Mouse (Mus musculus) retina, postnatal 7 days (tissue): ENCODE data around the gene Arpc3.

Experiments
- DNase-seq: peaks from one replicate; pipeline ENCODE4 v3.0.0-alpha.2; 2012; ENCODE audit warnings: low read depth, low spot score

Arpc3 gene

GRCm38 (mm10) chr5:122391786-122392180, at the start of gene Arpc3:
Gene Arpc3 (plus strand): TSS chr5:122391878.
- peak; percentile 84 for DNase-seq

DNA sequence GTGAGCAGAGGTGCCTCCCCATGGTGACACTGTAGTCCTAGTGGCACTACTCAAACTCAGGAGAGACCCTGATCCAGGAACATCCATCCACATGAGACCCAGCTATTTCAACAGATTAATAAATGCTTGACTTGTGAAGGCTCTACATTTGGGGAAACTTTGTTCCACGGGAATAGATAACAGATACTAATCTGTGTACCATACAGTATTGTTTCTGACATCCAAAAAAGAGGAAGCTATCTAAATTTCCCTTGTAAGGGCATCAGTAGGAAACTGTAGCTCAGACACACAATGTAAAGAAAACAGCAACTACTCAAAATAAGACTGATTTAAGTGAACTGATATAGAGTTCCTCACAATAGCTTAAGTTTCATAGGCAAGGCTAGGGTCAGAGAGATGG, 48.8 kb upstream of the Arpc3 start:
- no peak for DNase-seq

DNA sequence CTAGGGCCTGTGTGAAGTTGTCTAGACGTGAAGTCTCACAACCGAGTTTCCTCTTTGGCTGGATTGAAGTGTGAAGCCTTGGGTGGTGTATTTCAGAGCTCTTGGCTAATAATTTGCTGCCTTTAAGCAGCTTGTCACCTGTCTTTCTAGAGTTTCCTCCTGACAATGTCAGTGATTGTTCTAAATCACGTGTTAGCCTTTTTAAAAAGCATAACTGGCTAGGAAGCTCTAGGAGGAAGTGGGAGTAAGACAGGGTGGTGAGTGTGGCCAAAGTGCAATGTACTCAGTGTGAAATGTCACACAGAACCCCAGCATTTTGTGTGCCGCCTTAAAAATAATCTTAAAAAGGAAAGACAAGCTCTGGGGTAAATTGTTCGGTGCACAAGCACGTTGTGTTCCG, 47.9 kb upstream of the Arpc3 start:
- no peak for DNase-seq

GRCm38 (mm10) chr5:122344260-122344659, 47.4 kb upstream of the Arpc3 start:
- DNase-seq = peak; percentile 73

DNA sequence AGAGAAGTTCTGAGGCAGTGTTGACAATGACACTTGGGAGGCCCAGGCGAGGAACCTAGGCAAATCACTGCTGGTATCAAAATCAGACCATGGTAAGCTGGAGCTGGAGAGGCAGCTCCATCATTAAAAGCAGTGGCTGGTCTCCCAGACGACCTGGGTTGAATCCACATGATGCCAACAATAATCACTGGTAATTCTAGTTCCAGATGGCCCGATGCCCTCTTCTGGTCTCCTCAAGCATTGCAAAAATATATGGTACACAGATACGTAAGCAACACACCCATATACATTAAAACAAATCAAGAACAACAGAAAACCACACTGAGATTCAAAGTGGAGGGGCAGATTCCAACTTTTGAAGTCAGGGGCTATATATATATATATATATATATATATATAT, 45.9 kb upstream of the Arpc3 start:
- no peak for DNase-seq

DNA sequence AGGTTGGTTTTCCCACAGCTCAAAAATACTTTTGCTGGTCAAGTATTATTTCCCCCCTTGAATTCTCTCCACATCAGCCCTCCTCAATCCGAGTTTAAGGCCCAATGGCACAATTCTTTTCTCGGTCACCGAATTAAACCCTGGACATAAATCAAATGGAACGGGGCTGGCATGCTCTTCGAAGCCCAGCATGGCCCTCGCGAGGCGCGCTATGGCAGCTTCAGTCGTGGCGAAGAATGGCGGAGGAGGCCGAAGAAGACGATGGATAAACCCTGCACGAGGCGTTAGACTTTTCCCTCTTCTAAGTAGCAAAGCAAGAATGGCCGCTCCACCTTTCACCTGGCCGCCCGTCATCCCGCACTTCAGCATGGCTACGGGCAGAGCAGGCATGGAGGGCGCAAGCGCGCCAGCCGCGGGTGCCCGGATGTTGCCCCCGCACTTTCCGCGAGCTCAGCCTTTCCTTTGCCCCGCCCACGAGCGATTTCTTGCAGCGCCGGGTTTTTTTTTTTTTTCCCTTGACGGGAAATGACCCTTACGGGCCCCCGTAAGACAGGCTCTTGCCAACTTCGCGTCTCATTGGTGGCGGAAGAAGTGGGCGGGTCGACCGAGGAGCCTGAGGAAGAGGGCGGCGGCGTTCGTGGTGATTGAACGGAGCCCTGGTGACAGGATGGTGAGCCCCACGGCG, 37.7 kb upstream of the Arpc3 start, which contains the start of the genes Rad9b and Vps29:
Gene Rad9b, minus strand, starts transcription at position 427 of the 685 bp plus-strand sequence.
Gene Vps29, plus strand, starts transcription at position 563 of the 685 bp plus-strand sequence.
- DNase-seq = peak; percentile 100

- no peak for DNase-seq
These were observed 37.1 kb upstream of the Arpc3 start for GRCm38 (mm10) chr5:122354492-122355067.

DNA sequence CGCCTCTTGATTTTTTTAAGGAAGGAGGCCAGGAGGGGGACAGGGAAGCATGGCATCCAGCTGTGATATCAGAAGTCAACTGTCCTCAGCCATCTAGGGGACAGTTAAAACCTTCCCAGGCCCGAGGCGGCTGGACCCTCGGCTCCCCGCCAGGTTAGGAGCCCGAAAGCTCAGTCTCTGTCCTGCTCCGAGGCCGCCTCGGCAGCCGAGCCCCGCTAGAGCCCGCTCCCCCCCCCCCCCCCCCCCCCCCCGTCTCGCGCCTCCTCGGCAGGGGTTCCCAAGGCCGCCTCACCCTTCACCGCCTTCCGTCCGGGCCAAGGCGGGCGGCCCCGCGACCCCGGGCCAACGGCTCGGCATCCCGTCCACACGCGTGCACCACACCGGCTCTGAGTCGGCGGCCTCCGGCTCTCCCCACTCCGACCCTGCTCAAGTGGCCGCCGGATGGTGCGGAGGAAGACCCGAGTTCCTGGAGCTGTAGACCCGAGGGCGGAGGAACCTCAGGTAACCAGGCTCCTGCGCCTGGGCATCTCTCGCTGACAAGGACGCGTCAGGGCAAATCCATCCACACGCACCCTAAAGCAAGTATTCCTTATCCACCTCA, 20.0 kb upstream of the Arpc3 start, which contains the start of gene Gpn3:
Gene Gpn3, plus strand, starts transcription at position 286 of the 601 bp plus-strand sequence.
- DNase-seq = no peak

DNA sequence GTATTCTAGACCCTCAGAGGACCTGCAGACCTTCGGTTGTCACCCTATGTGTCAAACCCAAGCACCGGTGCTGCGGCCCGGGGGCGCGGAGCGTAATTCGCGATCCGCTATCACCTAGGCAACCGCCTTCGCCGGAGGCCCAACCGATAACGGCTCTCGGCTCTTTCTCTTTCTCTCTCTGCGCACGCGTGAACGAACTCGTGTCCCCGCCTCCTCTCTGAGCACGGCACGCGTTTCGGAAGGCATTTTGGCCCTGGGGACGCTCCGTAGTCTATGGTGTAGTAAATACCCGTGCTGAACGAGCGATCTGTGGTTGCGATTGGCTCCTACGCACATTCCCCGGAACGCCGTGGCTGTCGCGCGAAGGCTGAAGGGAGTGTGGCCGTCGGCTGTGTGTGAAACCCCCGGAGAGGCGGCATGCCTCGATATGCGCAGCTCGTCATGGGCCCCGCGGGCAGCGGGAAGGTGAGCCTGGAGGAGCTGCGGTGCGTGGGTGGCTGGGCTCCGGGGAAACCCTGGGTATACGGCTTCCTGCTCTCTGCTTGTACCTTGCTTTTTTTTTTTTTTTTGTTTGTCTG, 19.4 kb upstream of the Arpc3 start, which contains the start of gene Fam216a:
Gene Fam216a, minus strand, starts transcription at position 173 of the 578 bp plus-strand sequence.
- peak; percentile 100 for DNase-seq

- no peak for DNase-seq
These were observed 18.8 kb upstream of the Arpc3 start for GRCm38 (mm10) chr5:122372878-122373277.

DNA sequence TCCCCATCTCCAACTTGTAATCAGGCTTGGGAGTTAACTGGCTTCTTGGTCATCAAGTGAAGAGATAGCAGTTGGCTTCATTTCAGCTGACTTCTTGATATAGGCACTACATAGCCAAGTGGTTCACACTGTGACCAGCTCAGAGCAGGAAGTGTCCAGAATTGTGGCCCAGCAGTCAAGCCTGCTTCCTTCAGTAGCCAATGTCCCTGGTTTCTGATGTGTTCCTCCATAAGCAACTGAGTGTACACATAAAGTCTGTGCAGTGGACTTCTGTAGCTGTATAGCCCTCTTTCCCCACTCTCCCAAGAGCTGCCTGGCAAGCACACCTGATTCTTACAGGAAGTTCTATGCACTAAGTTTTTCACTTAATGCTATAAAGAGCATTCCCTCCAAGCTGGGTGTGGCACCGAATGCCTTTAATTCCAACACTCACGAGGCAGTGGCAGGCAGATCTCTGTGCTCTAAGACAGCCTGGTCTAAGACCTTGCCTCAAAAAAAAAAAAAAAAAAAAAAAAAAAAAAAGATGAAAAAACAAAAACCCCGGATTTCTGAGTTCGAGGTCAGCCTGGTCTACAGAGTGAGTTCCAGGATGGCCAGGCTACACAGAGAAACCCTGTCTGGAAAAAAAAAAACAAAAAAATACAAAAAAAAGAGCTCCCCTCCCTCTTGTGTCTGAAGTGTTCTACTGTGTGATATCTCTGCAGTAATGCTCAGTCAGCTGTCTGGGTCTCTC, 14.4 kb upstream of the Arpc3 start:
- no peak for DNase-seq

DNA sequence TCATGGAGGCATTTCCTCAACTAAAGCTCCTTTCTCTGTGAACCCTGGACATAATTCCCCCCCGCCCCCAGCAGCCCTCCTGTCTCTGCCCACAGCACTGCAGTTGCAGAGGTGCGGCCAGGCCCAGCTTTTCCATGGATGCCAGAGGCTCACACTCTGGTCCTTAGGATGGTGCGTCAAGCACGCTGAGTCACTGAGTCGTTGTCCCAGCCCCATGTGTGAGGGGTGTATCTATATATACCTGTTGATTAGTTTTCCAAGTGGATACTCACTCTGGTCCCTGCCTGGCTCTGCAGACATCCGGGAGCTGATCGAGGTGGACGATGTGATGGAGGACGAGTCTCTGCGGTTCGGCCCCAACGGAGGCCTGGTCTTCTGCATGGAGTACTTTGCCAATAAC, 13.5 kb upstream of the Arpc3 start:
- DNase-seq = no peak

DNA sequence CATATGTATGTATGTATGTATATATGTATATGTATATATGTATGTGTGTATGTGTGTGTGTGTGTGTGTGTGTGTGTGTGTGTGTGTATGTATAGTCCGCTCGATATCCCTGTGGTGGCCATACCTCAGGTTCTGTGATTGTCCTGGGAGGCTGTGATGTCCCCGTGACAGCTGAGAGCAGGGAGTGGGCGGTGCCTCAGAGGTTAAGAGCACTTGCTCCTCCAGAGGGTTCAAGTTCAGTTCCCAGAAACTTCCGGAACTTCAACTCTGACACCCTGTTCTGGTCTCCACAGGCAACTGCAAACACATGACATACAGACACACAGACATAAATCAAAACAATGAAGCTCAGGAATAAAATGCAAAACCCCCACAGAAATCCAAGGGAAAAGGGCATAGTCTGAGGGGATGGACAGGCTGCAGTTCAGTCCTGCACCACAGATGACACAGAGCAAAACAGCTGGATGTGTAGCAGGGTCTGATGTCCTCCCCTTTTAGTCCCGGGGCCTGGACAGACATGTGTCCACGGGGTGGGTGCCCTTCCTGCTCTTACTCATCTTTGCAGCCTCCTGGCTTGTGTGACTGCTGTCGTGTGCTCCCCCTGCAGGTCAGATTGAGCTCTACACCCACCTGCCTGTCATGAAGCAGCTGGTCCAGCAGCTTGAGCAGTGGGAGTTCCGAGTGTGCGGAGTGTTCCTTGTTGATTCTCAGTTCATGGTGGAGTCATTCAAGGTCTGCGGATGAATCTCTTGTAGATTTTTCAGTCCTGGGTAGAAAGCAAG, 12.1 kb upstream of the Arpc3 start:
- DNase-seq = peak; percentile 76

GRCm38 (mm10) chr5:122390006-122390405, 1.7 kb upstream of the Arpc3 start:
- DNase-seq = no peak

DNA sequence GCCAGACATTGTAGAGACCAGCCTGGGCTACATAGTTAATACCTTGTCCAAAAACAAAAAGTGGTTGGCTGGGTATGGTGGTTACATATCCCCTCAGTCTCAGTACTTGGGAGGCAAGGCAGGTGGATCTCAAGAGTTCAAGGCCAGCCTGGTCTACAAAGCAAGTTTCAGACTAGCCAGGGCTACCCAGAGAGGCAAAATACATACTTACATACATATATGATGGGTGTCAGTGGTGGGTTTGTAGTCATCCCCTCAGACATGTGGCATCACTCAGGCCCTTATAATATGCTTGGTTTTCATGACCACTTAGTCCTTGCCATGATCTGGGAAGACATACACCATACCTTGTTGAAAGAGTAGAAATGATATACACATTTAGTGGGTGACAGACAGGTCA, 1.0 kb upstream of the Arpc3 start:
- DNase-seq = no peak

DNA sequence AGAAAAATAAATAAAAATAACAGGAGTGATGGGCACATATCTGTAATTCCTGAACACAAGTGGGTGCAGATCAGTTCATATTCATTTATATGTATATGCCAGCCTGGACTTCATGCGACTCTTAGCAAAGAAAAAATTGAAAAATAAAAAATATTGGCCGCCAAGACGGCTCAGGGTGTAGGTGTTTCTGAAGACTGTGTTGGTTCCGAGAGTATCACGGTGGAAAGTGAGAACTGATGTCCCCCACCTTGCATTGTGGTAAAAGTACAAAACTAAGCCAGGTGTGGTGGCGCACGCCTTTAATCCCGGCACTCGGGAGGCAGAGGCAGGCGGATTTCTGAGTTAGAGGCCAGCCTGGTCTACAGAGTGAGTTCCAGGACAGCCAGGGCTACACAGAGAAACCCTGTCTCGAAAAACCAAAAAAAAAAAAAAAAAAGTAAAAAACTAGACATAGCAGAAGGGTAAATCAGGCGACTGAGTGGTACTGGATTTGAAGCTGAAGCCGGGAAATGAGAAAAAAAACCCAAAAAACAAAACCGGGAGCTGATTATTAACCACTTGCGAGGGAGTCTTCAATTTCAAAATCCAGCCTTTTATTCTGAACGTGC, 396 bp upstream of the Arpc3 start:
- no peak for DNase-seq

DNA sequence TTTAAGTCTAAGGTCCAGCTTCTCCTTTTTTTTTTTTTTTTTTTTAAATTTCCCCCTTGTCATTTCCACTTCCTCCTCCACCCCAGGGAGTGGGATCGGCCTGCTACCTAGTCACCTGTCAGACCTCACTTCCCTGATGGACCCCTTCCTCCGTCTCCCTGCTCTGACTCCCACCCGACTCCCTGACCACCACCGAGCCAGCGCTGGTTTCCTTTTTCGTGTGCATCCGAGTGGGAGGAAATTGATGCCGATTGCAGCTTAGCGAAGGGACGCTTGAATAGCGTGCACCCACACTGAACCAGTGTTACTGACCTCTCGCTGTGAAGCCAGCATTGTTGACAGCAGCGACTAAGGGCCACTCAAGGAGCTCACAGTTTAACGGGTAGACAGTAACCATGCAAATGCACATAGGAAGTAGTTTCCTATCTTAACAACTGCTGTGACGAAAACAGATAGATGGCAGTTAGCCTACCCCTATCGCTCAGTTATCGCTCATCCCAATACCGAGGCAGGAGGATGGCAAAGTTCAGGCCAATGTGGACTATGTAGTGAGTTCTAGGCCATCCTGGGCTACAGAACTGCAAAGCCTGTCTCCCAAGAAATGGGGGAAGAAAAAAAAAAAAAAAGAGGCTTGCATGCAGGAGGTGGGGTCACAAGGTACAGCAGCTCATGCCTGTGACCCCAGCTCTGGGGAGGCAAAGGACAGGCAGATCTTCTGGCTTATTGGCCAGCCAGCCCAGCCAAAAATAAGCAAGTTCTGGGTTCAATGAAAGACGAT, 738 bp downstream of the Arpc3 start:
- no peak for DNase-seq

GRCm38 (mm10) chr5:122393887-122394286, 2.2 kb downstream of the Arpc3 start:
- DNase-seq = peak; percentile 58

DNA sequence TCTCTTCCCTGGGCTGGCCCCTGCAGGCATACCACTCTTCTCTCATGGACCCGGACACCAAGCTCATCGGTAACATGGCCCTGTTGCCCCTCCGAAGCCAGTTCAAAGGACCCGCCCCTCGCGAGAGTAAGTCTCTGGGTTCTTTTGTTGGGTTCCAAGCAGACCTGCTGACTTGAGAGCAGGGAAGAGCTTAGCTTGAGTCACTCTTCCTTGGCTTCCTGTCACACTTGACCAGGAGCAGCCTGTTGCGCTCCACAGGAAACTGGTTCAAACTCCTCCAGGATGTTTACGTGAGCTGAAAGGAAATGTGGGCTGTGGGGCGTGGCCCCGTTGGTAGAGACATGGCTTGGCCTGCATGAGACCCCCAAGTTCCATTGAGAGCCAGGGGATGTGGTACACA, 5.1 kb downstream of the Arpc3 start:
- no peak for DNase-seq

- DNase-seq = no peak
These were observed 5.8 kb downstream of the Arpc3 start for GRCm38 (mm10) chr5:122397495-122397894.
